Mouse (Mus musculus): ENCODE results near the gene Crcp.
"Not testable (repeated sequence)": the region's sequence is repeated elsewhere in the genome, so short reads cannot be mapped to it uniquely, and the experiment has no call there.

The Crcp gene

DNA sequence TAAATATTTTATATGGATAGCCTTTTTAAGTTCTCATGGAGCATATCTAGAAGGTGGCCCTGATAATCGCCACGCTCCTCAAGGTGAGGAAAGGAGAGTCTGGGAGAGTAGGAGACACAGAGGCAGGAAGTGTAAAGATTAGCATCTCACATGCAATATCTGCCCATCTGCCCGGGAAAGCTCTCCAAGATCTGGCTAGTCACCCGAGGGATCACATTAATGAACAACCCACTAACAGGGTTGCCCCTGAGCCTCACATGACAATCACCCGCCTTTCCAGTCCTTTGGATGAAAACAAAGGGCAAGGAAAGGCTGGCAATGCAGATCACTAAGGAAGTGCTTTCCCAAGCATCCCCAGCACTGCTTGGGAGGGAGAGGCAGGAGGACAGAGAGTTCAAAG is 2.0 kb upstream of the Crcp start:
- no peak for DNase-seq

DNA sequence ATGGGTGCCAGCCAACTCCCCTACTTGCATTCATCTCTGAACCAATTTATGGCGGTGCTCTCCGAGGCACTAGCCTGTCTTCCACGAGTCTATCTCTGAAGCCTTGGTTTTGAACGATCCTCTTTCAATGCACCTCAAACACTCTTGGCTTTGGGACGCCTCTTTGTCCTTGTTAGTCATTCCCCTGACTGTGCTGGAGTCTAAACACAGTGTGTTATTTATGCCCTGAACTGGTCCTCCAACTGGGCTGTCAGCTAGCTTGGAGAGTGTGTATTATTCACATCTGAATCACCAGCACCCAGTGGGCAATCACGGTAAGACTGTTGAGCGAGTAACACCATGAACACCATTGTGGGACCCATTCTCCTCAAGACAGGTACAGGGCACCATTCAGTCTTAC is 1.4 kb upstream of the Crcp start:
- no peak for DNase-seq

DNA sequence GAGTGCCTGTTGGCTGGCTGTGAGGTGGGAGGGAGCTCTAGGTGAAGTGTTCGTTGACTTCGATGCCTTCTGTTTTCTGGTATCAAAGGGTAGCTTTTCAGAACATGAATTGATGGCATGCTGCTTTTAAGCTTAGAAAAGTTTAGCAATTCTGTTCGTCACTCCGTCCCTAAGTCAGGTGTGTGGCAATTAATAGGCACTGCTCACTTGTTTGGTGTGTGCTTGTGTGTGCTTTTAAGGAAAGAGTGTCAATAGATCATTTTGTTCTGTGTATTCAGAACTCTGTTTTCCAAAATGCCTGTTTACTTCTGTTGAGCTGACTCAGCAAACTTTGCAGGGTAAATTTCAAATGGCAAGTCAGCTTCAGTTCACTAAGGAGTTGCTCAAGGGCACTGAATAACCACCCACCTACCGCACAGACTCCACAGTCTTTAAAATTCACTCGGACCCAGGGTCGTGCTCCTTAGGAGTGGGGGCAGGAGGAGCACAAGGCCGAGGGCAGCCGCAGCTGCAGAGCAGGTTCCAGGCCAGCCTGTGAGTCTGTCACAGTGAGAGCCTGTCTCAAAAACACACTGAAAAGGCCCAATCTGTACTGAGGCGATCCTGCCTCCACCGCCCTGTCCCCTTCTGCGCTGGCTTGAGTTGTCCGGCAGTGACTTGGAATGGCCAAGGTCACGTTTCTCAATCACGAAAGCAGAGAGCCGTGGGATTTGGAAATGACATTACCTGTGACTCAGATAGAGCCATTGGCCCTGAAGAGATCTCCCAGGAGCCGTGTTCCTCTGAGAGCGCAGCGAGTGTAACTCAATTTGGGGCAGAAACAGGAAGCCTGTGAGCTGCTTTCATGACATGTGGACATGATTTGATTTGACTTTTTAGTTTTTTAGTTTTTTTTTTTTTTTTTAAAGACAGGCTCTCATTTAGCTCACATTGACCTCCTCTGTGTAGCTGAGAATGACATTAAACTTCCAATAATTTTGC is 2.6 kb downstream of the Crcp start:
- DNase-seq, result no peak

DNA sequence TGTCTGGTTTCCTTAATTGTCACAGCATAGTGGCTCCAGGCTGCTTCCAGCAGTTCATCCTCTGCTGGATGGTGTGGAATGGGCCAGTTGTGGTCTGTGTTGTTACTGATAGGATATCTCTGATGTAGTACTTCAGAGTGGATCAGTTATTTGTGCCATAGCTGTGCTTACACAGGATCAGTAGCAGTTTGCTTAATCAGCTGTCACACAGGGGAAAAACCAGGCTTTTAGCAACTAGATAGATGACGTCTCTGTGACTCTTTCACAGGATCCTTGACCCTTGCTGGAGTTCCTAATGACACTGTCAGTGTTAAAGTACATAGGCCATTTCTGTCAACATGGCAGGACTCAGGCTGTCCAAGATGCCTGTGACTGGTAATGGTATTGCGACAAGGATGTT is 4.8 kb downstream of the Crcp start:
- DNase-seq, result no peak

DNA sequence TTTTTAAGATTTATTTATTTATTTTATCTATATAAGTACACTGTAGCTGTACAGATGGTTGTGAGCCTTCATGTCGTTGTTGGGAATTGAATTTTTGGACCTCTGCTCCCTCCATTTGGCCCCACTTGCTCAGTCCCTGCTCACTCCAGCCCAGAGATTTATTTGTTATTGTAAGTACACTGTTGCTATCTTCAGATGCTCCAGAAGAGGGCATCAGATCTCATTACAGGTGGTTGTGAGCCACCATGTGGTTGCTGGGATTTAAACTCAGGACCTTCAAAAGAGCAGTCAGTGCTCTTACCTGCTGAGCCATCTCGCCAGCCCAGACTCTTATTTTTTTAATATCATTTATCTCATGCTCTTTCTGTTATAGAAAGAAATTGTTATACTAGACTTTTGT is 7.2 kb downstream of the Crcp start:
- DNase-seq, result not testable (repeated sequence)

DNA sequence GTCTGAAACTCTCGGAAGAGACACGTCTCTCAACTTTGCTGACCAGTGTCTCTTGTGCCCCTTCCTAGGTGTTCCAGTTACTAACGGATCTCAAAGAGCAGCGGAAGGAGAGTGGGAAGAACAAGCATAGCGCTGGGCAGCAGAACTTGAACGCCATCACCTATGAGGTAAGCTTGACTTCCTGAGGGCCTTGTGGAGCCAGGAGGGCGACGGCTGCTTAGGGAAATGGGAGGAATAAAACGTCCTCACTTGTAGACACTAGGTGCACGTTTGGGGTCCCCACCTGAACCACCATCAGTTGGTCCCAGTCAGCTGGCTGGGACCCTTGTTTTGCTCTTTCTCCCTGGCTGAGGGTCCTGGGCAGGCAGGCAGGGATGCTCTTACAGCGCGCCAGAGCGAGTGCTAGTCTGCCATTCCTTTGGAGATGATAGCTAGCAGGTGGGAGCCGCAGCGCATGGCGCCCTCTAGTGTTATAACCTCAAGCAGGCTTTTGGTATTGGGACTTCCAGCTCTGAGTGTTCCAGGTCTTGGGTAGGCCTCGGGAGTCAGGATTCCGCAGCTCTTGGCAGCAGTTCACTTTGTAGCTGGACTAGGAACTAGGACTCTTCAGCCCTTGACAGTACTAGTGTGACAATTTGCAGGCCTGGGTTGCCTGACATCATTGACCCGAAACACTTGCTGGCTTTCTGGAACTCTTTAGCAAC is 8.8 kb downstream of the Crcp start:
- DNase-seq, result peak; percentile 73

DNA sequence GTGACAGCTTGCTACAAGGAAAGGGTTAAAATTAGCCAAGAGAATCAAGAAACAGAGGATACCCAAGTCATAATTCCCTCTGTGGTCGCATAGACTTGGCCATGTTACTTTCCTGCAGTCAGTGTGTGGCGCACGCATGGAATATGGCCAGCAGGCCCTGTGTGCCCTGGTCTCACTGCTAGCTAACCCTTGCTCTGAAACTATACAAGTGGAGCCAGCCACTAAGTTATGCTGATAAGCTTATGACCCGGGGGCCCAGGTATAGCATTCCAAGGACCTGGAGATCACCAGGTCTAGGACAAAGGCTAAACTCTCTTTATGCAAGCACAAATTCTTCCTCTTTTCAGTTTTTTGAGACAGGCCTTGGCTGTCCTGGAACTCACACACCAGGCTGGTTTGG is 11.7 kb downstream of the Crcp start:
- no peak for DNase-seq

DNA sequence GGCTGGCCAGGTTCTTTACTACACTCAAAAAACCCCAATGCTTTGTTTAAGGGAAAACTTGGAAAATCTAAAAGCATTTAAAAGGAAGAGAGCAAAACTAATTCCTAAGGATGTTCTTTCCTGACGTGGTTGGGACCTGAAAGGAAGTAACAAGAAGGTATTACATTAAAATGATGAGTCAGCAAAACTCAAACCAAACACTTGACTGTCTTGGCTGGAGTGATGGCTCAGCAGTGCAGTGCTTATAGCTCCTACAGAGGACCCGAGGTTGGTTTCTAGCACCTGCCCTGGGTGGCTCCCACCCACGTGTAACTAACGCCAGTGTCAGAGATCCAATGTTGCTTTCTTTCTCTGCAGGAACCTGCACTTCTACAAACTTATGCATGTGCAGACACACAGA is 12.2 kb downstream of the Crcp start:
- no peak for DNase-seq

DNA sequence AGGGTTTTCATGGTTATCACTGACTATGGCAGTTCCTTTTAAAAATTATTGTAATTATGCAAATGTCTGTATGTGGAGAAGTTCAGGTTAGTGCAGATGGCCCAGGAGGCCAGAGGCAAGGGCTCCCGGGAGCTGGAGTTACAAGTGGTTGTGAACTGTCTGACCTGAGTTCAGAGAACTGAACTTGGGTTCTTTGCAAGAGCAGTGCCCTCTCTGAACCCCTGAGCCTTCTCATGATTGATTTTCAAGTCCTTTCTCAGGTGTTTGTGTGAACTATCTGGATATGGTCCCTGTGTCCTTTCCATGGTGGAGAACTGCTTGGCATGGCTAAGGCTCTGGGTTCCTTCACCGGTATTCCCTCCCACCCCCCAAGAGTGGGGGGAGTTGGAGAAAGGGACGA is 14.7 kb downstream of the Crcp start:
- DNase-seq, result no peak

DNA sequence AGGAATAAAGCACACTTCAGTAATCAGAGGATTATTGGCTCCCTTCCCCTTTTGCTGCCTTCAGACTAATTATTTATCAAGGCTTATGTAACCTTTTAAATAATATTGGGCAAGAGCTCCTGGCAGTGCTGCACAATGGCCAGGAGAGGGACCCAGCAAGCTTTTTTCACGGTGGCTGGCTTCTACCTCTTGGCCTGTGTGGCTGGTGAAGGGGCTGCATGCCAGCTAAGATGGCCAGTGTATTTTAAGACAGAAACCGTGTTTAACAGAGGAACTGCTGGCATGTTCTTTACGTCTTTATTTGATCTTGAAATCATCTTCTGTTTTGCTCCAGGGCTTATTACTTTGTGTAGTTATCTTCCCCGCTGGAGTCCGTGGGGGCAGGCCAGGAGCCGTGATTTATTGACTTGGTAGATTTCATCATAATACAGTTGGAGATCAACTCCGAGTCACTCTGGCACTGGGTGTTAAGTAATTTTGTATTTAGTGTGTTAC is 15.2 kb downstream of the Crcp start:
- DNase-seq, result peak; percentile 79

DNA sequence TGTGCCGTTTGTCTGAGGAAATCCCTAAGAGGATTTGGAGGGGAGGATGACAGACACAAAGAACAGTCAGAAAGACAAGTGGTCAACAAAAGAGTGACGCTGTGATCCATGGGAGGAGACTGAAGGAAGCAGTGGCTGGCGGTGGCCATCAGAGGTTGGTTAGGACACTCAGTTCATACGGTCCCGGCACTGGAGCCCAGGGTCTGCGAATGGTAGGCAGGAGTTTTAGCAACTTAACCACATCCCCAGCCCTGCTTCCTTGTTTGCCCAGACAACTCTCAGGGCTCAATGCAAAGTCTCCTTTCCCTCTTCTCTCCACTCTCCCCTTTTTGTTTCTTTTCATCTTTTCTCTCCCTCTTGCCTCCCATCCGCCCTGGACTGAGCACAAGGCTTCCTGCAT is 17.0 kb downstream of the Crcp start:
- no peak for DNase-seq

DNA sequence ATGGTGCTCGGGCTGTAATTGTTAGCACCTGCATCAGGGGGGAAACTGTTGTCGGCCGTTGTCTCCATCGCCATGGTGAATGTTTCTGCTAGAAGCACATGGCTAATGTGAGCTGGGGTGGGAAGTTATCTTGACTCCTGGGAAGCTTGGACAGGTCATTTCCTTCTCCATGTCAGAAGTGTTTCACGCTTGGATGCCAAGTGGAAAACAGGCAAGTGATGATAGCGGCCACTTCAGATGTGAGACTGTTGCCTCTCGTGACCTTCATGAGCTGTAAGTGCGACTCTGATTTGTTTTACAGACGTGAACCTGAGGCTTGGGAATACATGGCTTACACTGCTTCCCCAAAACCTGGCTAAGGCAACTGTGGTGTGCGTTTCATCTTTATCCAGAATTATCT is 17.5 kb downstream of the Crcp start:
- no peak for DNase-seq

DNA sequence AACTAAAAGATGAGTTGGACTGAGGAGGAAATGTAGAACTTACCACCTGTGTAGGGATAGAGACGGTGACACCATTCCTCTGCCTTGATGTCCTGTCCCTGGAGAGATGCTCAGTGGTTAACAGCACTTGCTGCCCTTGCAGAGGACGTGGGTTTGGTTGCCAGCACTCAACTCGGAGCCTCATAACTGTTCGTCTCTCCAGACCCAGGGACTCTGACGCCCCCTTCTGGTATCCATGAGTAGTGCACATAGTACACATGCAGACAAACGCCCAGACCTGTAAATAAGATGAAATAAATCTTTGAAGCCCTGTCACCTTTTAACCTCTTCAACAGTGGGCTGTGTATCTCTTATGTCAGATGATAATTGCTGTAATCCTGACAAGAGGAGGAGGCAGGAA is 17.9 kb downstream of the Crcp start:
- no peak for DNase-seq

DNA sequence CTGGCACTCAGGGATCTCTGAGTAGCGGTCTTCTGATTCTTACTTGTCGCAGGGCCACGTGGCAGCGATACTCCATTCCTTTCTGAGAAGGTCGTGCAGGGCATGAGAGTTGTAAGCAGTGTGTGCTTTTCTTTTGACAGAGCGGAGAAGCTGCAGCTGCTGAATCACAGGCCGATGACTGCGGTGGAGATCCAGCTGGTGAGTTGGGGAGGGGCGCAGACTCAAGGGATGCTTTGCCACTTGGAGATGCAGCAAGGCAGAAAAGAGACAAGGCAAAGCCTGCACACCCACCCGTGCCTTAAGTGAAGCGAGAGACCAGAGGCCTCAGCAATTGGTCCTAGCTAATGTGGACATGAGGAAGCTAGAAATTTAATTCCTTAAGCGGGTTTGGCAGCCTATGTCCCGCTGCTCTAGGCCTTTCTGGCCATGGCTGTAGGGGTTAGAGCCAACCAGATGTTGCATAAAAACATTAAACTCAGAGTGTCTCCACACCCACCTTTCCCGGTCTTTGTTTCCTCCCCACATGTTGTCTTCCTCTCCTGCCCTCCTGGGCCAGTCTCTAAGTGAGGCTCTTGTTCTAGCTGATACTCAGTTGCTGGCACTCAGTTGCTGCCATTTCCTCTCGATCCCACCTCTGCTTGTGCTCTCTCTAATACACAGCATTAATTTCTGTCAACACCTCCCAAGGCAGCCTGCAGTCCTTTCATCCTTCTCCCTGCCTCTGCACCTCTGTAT is 19.9 kb downstream of the Crcp start:
- peak; percentile 69 for DNase-seq

DNA sequence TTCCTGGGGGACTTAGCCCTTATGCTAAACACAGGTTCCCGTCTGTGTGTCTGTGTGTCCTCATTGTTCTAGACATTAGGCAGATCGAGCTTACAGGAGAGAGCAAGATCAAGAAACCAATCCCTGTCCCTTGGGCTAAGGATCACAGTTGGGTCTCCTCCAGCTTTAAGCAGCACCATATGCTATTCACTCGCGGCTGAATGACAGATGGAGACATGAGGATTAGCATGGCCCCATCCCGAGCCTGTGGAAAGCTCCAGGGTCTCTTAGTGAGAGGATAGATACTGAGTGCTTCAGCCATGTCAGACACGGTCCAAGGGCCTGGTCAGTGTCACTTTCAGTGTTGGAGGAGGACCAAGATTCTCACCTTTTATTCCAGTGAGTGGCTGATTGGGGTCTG is 21.3 kb downstream of the Crcp start:
- DNase-seq, result no peak

DNA sequence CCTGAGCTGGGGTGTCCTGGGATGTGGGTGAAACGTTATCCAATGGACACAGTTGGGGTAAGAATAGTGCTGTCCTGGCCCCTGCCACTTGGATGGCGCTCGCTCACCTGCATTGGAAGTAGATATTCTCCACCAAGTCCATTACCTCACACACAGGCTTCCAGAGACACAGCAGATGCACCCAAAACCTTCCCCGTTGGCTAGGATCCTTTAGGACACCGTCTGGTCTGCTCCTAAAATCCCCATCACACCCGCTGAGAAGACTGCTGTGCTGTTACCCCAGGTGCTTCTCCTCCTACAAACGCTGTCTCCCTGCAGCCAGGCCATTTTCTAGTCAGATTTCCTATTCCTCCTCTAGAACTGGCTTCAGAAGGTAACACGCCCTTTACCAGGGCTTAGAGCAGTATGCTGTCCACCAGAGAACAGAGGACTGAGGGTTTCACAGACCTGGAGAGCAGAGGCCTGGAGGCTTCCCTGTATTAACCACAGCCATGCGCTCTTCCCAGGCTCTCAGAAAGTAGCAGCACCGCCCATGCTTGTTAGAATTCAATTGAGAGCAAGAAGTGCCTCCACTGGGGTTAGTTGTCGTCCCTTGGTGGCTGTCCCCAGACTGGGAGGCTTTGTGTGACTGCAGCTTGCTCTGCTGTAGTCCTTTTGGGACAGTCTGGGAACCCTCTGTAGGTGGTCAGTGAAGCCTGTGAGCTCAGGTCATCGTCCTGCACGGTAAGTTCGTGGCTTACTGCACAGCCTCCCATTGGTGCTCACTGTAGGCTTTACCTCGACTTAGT is 22.2 kb downstream of the Crcp start:
- DNase-seq, result no peak

DNA sequence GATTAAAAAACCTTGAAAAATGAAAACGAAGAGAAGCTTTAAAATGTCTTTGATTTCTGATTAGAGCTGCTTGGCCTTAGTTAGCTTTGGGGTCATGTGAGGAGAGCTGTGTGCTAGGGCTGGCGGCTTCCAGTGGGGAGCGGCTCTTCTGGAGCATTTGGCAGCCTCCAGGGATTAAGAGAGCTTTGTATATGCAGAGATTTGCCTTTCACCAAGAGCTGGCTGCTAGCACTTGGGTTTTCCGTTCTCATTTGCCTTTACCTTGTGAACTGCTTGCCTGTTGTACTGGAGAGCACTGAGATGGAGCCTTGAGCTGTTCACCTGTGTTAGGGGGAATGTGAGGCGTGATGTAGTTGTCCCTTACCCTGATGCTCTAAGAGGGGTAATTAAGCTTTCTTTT is 23.4 kb downstream of the Crcp start:
- DNase-seq, result no peak

DNA sequence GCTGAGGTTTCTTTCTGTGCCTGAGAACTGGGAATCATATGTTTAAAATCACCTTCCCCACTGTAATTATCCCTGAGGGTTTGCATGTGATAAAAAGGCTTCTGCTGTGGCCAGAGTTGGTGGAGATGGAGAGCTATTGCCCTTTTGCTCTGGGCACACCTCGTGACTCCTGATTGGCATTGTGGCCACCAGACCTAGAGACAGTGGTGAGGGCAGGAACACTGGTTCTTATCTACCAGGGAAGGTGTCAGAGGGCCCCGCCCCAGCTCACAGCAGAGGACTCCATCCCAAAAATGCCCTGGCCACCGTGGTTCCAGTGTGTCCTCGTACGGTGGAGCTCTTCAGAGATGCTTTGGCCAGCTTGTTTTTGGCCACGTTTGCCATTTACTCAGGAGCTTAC is 23.9 kb downstream of the Crcp start:
- no peak for DNase-seq

DNA sequence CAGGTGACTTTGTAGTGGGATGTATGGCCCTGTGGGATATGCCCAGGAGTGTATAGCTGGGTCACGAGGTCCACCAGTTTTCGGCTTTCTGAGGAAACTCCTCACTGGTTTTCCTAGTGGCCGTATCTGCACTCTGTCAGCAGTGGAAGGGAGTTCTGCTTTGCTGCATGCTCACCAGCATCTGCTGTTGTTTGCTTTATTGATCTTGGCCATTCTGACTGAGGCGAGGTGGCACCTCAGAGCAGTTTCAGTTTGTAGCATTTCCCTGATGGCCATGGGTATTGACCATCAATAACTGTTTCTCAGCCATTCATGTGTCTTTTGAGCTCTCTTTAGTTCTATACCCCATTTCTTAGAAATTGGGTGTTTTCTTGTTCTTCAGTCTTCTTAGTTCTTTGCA is 26.6 kb downstream of the Crcp start:
- DNase-seq, result no peak

DNA sequence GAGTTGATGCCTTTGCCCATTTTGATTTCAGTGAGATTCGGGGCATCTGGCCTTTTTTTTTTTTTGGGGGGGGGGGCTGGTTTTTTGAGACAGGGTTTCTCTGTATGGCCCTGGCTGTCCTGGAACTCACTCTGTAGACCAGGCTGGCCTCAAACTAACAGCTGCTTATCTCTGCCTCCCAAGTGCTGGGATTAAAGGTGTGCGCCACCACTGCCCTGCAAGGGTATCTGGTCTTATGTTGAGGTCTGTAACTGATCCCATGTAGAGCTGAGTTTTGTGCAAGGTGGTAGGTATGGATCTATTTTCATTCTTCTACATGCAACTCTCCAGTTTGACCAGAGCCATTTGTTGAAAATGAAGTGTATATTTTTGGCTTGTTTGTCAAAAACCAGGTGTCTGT is 27.2 kb downstream of the Crcp start:
- DNase-seq, result no peak

DNA sequence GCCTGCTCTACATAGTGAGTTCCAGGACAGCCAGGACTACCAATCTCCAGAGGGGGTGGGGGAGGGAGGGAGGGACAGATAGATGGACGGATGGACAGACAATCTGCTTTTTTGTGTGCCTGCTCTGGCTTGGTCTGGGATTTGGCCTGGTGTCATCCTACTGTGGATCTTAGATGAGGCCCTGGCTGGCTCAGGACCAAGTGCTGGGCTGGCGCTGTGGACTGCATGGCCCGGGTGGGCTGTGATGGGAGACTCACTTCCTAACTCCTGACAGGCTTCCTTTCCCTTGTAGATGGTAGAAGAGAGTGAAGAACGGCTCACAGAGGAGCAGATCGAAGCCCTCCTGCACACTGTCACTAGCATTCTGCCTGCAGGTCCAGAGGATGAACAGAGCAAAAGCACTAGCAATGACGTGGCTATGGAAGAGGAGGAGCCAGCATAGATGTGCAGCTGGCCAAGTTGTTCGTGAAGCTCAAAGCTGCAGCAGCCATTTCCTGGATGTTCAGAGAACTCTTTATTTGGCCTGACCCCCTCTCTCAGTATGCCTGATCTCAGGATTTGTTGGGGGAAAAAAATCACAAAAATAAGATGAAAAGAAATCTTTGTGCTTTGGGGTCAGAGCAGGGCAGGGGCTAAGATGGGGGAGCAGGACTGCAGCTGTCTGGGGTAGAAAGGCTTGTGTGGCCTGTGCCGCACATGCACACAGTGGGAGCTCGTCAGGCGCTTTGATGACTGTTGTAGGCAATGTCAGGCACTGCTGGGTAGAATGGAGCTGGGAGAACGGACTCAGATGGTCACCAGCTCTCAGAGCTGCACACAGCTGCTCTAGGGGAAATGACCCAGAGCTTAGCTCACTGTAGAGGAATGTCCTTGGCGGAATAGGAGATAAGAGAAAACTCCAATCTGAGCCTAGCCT is 30.6 kb downstream of the Crcp start:
- DNase-seq, result peak; percentile 61

DNA sequence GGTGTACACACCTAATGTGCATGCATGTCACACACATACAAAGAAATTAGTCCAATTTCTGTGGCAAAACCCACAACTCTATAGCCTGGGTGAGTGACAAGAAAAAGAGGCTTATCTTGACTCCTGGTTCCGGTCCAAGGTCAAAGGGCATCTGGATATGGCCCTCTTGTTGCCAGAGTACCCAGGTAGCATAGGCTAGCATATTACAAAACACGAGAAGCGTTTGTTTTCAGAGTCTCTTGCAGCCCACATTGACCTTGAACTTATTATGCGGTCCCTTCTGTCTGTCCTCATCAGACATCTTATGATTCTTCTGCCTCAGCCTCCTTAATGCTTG is 31.2 kb downstream of the Crcp start:
- no peak for DNase-seq

Measured in lung, postnatal 10 days (tissue).